Mouse (Mus musculus) kidney, adult 8-10 months (tissue): ENCODE data around the gene Ak6.

Experiments used
- DNase-seq, 2 experiments: peaks; one replicate each; pipeline ENCODE4 v3.0.0; 2022

The Ak6 gene

DNA sequence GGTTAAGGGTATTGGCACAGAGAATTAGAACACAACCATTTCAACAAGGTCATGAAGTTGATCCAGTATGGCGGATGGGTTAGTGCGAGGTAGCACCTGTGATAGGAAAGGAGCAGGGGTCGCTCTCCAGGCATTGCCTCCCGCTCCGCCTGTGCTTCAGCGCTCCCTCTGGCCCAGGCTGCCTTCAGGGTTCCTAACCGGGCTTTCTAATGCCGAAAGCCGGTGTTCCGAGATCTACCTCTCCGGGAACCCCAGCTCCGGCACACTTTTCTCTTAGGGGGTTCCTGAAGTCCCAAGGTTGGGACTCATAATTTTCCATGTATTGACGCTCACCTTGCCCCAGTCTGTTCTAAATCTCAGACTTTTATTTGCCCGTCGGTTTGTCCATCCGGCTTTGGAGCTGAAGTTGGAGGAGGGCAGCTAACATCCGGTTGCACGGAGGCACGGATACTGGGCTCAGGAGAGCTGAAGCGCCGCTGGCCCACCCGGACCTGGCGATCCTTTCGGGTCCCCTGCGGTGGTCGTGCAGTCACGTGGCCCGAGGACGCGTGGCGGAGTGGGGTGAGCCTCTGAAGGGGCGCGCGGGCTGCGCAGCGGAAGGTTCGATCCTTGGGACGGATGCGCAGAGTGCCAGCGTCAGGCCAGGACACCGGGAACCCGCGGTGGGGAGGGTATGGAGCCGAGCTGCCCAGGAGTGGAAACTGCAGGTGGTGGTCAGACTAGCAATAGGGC is 18.7 kb downstream of the Ak6 start, which contains the start of gene Ccdc125:
Gene Ccdc125 (plus strand): TSS at position 427 of the 732 bp plus-strand sequence.
- peak; percentile 25 to 34 for DNase-seq

- no peak for DNase-seq
Measured at GRCm38 (mm10) chr13:100670181-100670741, 19.5 kb downstream of the Ak6 start.

GRCm38 (mm10) chr13:100675936-100676635 is 25.3 kb downstream of the Ak6 start:
- no peak for DNase-seq

- no peak for DNase-seq
Measured at GRCm38 (mm10) chr13:100681615-100682014, 30.8 kb downstream of the Ak6 start.

- no peak for DNase-seq
Measured at GRCm38 (mm10) chr13:100682837-100683236, 32.1 kb downstream of the Ak6 start.

- no peak for DNase-seq
Measured at GRCm38 (mm10) chr13:100684355-100684754, 33.6 kb downstream of the Ak6 start.

- no peak for DNase-seq
Measured at GRCm38 (mm10) chr13:100687513-100687912, 36.7 kb downstream of the Ak6 start.

DNA sequence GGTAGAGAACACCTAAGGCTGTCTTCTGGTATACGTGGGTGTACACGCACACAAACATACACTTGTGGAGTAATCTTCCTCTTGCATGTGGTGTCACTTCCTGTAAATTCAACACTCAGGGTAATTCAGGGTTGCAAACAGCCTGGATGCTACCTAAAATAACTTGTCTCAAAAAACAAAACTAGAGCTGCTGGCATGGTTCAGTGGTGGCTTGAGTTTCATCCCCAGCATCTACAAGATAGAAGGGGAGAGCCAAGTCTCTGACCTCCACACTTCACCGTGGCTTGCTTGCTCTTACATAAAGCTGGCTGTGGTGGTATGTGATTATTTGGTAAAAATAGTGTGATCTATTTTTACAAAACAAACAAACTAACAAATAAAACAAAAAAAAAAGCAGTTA is 46.8 kb downstream of the Ak6 start:
- DNase-seq, result no peak

- DNase-seq, result no peak
Measured at GRCm38 (mm10) chr13:100698866-100699265, 48.1 kb downstream of the Ak6 start.

- peak; percentile 69 to 76 for DNase-seq
Measured at GRCm38 (mm10) chr13:100703468-100703867, 52.7 kb downstream of the Ak6 start.

- no peak for DNase-seq
Measured at GRCm38 (mm10) chr13:100706206-100706605, 55.4 kb downstream of the Ak6 start.

DNA sequence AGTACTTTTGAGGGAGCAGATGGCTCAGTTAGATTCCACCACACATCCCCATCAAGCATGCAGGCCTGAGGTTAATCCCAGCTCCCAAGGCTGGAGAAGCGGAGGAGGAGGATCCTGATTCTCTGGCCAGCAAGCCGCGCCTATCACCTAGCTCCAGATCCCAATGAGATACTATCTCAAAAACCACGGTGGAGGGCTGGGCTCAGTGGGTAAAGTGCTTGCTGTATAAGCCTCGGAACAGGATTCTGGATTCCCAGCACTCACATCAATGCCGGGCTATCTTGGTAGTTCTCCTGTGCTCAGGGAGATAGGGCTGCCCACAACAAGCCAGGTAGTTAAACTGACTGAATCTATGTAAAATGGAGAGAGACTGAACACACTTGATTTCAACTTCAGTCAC is 64.7 kb downstream of the Ak6 start:
- DNase-seq, result no peak
